Mouse (Mus musculus): ENCODE results near the gene Smarcb1. TPM values are rescaled to one million over a fixed set of nuclear protein-coding genes. Genes with fewer than 3 reads are reported as not detected.
A peak's percentile ranks its signal among the peaks of the same experiment; 100 is the strongest.

Gene Smarcb1
- polyA plus RNA-seq, 2 experiments, result 116 to 177 TPM

GRCm38 (mm10) chr10:75856155-75856907 is 65.1 kb downstream of the Smarcb1 start:
- Histone ChIP-seq H3K27me3 (ENCODE audit: control insufficient read depth, insufficient read depth, low read length) (no peaks in the 10 kb centered on the region), H3K4me3 (replicated peaks; ENCODE audit: low read length) (no peak overlapping the region), H3K4me1 (ENCODE audit: control insufficient read depth, insufficient read depth, low read length) (peaks cover 21% of the 10 kb centered on the region), H3K9ac (ENCODE audit: low read depth, low read length, severe bottlenecking) (no peak overlapping the region), H3K9me3 (ENCODE audit: control insufficient read depth, low read length) (no peaks in the 10 kb centered on the region), H3K4me2 (replicated peaks; ENCODE audit: low read depth, low read length, severe bottlenecking) (no peak overlapping the region), H3K27ac (replicated peaks; ENCODE audit: low read depth, low read length) (no peak overlapping the region), H3K36me3 (ENCODE audit: control insufficient read depth, insufficient read depth, low read length) (peaks cover 20% of the 10 kb centered on the region)
- WGBS, result 78% methylated on average over 11 of the region's 11 CpGs
- TF ChIP-seq POLR2A (IDR thresholded peaks at IDR 0.05; ENCODE audit: borderline replicate concordance, extremely low read depth, insufficient read depth, insufficient read length), result no peak
- ATAC-seq (ENCODE audit: low FRiP score, low read depth) (no peak), DNase-seq (ENCODE audit: low spot score) (no peak)

- no peaks in the 10 kb centered on the region for H3K9me3 ChIP-seq (ENCODE audit: control insufficient read depth, low read length)
- H3K27ac ChIP-seq (replicated peaks; ENCODE audit: low read depth, low read length), result no peak overlapping the region
- no peaks in the 10 kb centered on the region for H3K27me3 ChIP-seq (ENCODE audit: control insufficient read depth, insufficient read depth, low read length)
- TF ChIP-seq POLR2A (IDR thresholded peaks at IDR 0.05; ENCODE audit: borderline replicate concordance, extremely low read depth, insufficient read depth, insufficient read length), result no peak
- H3K9ac ChIP-seq (ENCODE audit: low read depth, low read length, severe bottlenecking), result no peak overlapping the region
- ATAC-seq (ENCODE audit: low FRiP score, low read depth), result no peak
- no peak for DNase-seq (ENCODE audit: low spot score)
- H3K4me2 ChIP-seq (replicated peaks; ENCODE audit: low read depth, low read length, severe bottlenecking), result no peak overlapping the region
- peaks cover 20% of the 10 kb centered on the region for H3K36me3 ChIP-seq (ENCODE audit: control insufficient read depth, insufficient read depth, low read length)
- peaks cover 22% of the 10 kb centered on the region for H3K4me1 ChIP-seq (ENCODE audit: control insufficient read depth, insufficient read depth, low read length)
- WGBS, result 86% methylated on average over 15 of the region's 15 CpGs
- H3K4me3 ChIP-seq (replicated peaks; ENCODE audit: low read length), result no peak overlapping the region
Observed at GRCm38 (mm10) chr10:75855416-75855981, 65.9 kb downstream of the Smarcb1 start.

- no peaks in the 10 kb centered on the region for H3K9me3 ChIP-seq (ENCODE audit: control insufficient read depth, low read length)
- WGBS, result 89% methylated on average over 6 of the region's 6 CpGs
- H3K4me1 ChIP-seq (ENCODE audit: control insufficient read depth, insufficient read depth, low read length), result peaks cover 20% of the 10 kb centered on the region
- H3K9ac ChIP-seq (ENCODE audit: low read depth, low read length, severe bottlenecking), result no peak overlapping the region
- no peak for TF ChIP-seq POLR2A (IDR thresholded peaks at IDR 0.05; ENCODE audit: borderline replicate concordance, extremely low read depth, insufficient read depth, insufficient read length)
- DNase-seq (ENCODE audit: low spot score), result no peak
- no peak for ATAC-seq (ENCODE audit: low FRiP score, low read depth)
- H3K36me3 ChIP-seq (ENCODE audit: control insufficient read depth, insufficient read depth, low read length), result peaks cover 20% of the 10 kb centered on the region
- no peaks in the 10 kb centered on the region for H3K27me3 ChIP-seq (ENCODE audit: control insufficient read depth, insufficient read depth, low read length)
- no peak overlapping the region for H3K27ac ChIP-seq (replicated peaks; ENCODE audit: low read depth, low read length)
- H3K4me2 ChIP-seq (replicated peaks; ENCODE audit: low read depth, low read length, severe bottlenecking), result no peak overlapping the region
- no peak overlapping the region for H3K4me3 ChIP-seq (replicated peaks; ENCODE audit: low read length)
Observed at GRCm38 (mm10) chr10:75854791-75855190, 66.6 kb downstream of the Smarcb1 start.

GRCm38 (mm10) chr10:75854096-75854495 is 67.3 kb downstream of the Smarcb1 start:
- no peak overlapping the region for H3K27ac ChIP-seq (replicated peaks; ENCODE audit: low read depth, low read length)
- no peak overlapping the region for H3K4me2 ChIP-seq (replicated peaks; ENCODE audit: low read depth, low read length, severe bottlenecking)
- TF ChIP-seq POLR2A (IDR thresholded peaks at IDR 0.05; ENCODE audit: borderline replicate concordance, extremely low read depth, insufficient read depth, insufficient read length), result no peak
- DNase-seq (ENCODE audit: low spot score), result no peak
- no peaks in the 10 kb centered on the region for H3K9me3 ChIP-seq (ENCODE audit: control insufficient read depth, low read length)
- H3K27me3 ChIP-seq (ENCODE audit: control insufficient read depth, insufficient read depth, low read length), result no peaks in the 10 kb centered on the region
- no peak for ATAC-seq (ENCODE audit: low FRiP score, low read depth)
- WGBS, result 56% methylated on average over 5 of the region's 5 CpGs
- peaks cover 20% of the 10 kb centered on the region for H3K36me3 ChIP-seq (ENCODE audit: control insufficient read depth, insufficient read depth, low read length)
- H3K9ac ChIP-seq (ENCODE audit: low read depth, low read length, severe bottlenecking), result no peak overlapping the region
- H3K4me1 ChIP-seq (ENCODE audit: control insufficient read depth, insufficient read depth, low read length), result peaks cover 19% of the 10 kb centered on the region
- H3K4me3 ChIP-seq (replicated peaks; ENCODE audit: low read length), result no peak overlapping the region

- Histone ChIP-seq H3K27me3 (ENCODE audit: control insufficient read depth, insufficient read depth, low read length) (no peaks in the 10 kb centered on the region), H3K9me3 (ENCODE audit: control insufficient read depth, low read length) (no peaks in the 10 kb centered on the region), H3K9ac (ENCODE audit: low read depth, low read length, severe bottlenecking) (no peak overlapping the region), H3K4me3 (replicated peaks; ENCODE audit: low read length) (no peak overlapping the region), H3K27ac (replicated peaks; ENCODE audit: low read depth, low read length) (no peak overlapping the region), H3K36me3 (ENCODE audit: control insufficient read depth, insufficient read depth, low read length) (peaks cover 19% of the 10 kb centered on the region), H3K4me2 (replicated peaks; ENCODE audit: low read depth, low read length, severe bottlenecking) (no peak overlapping the region), H3K4me1 (ENCODE audit: control insufficient read depth, insufficient read depth, low read length) (peaks cover 14% of the 10 kb centered on the region)
- 38% methylated on average over 10 of the region's 10 CpGs for WGBS
- ATAC-seq (ENCODE audit: low FRiP score, low read depth) (peak; percentile 42; the same call in 1 of the 2 replicates), DNase-seq (ENCODE audit: low spot score) (peak; percentile 80)
- no peak for TF ChIP-seq POLR2A (IDR thresholded peaks at IDR 0.05; ENCODE audit: borderline replicate concordance, extremely low read depth, insufficient read depth, insufficient read length)
Observed at GRCm38 (mm10) chr10:75853452-75853851, 68.0 kb downstream of the Smarcb1 start.
